Mouse (Mus musculus) layer of hippocampus, postnatal 10 days (tissue): ENCODE measurements around the gene Zfp865. TPM values are rescaled to one million over a fixed set of nuclear protein-coding genes. Genes with fewer than 3 reads are reported as not detected.

ENCODE experiments used
- DNase-seq, 2 experiments: peaks; one replicate each; pipeline ENCODE4 v3.0.0; 2021; ENCODE audit warnings: low spot score in 2 of 2
- total RNA-seq, 2 experiments: library from RNA; stranded (reverse); gene quantifications; 2 replicates each; pipeline ENCODE4 v1.2.3; 2021

Gene Zfp865
- total RNA-seq, 2 experiments from 2014 or later = 36.4 TPM

GRCm38 (mm10) chr7:5080010-5080751 lies 60.0 kb downstream of the Zfp865 start, which contains the start of gene Epn1:
Epn1 (plus strand) TSS chr7:5080235.
- DNase-seq = peak; percentile 95 to 97

- DNase-seq = no peak
Measured at GRCm38 (mm10) chr7:5080815-5081214, 60.6 kb downstream of the Zfp865 start.

GRCm38 (mm10) chr7:5081241-5081640 lies 61.1 kb downstream of the Zfp865 start:
- DNase-seq = no peak

GRCm38 (mm10) chr7:5081939-5082338 lies 61.8 kb downstream of the Zfp865 start:
- DNase-seq = no peak

- no peak for DNase-seq
Measured at GRCm38 (mm10) chr7:5083325-5084105, 63.3 kb downstream of the Zfp865 start.

- no peak for DNase-seq
Measured at GRCm38 (mm10) chr7:5085512-5085911, 65.3 kb downstream of the Zfp865 start.

Other genes starting within 250 kb of the Zfp865 start
- not detected for gene Fam71e2, start 249.1 kb upstream of the Zfp865 start, total RNA-seq
- under 1 TPM; 0.38 to 0.41 TPM for gene Il11, start 237.5 kb upstream of the Zfp865 start, total RNA-seq
- gene Tmem190, start 237.4 kb upstream of the Zfp865 start, total RNA-seq = not detected
- 1 to 10 TPM; 4.3 to 5.4 TPM for gene Tmem238, start 230.7 kb upstream of the Zfp865 start, total RNA-seq
- gene Rpl28, start 227.5 kb upstream of the Zfp865 start, total RNA-seq = 100 to 1,000 TPM; 540 to 663 TPM
- gene Ube2s, start 207.8 kb upstream of the Zfp865 start, total RNA-seq = 100 to 1,000 TPM; 129 to 166 TPM
- gene Shisa7, start 175.7 kb upstream of the Zfp865 start, total RNA-seq = 100 to 1,000 TPM; 107 to 116 TPM
- gene Isoc2b, start 150.1 kb upstream of the Zfp865 start, total RNA-seq = 1 to 10 TPM; 3.0 to 4.3 TPM
- 1 to 10 TPM; 7.2 to 8.2 TPM for gene Isoc2a, start 143.2 kb upstream of the Zfp865 start, total RNA-seq
- under 1 TPM in 1 of 2 experiments, not detected in 1; 0.45 TPM for gene Gm36210, start 113.9 kb upstream of the Zfp865 start, total RNA-seq
- 10 to 100 TPM; 14.3 TPM for gene Zfp628, start 105.2 kb upstream of the Zfp865 start, total RNA-seq
- 10 to 100 TPM; 57.9 to 67.4 TPM for gene Nat14, start 98.3 kb upstream of the Zfp865 start, total RNA-seq
- gene Ssc5d, start 94.6 kb upstream of the Zfp865 start, total RNA-seq = 1 to 10 TPM; 2.9 to 3.0 TPM
- gene Sbk2, start 56.0 kb upstream of the Zfp865 start, total RNA-seq = not detected
- gene Sbk3, start 49.2 kb upstream of the Zfp865 start, total RNA-seq = under 1 TPM; 0.40 to 0.57 TPM
- gene Zfp579, start 24.2 kb upstream of the Zfp865 start, total RNA-seq = 10 to 100 TPM; 38.2 to 46.0 TPM
- gene Zfp524, start 6.0 kb upstream of the Zfp865 start, total RNA-seq = 1 to 10 TPM; 4.5 TPM
- 10 to 100 TPM; 22.2 to 23.4 TPM for gene Fiz1, start 5.7 kb upstream of the Zfp865 start, total RNA-seq
- gene Gm44973, start 4.9 kb upstream of the Zfp865 start, total RNA-seq = not detected
- gene Ccdc106, start 177 bp downstream of the Zfp865 start, total RNA-seq = 10 to 100 TPM; 59.9 to 60.2 TPM
- not detected for gene 4632433K11Rik, start 13.7 kb downstream of the Zfp865 start, total RNA-seq
- gene Zfp784, start 18.1 kb downstream of the Zfp865 start, total RNA-seq = 1 to 10 TPM; 5.4 to 5.8 TPM
- 10 to 100 TPM; 74.9 to 80.4 TPM for gene Zfp580, start 31.2 kb downstream of the Zfp865 start, total RNA-seq
- gene U2af2, start 41.8 kb downstream of the Zfp865 start, total RNA-seq = 100 to 1,000 TPM; 174 to 184 TPM
- gene Epn1, start 59.9 kb downstream of the Zfp865 start, total RNA-seq = 100 to 1,000 TPM; 402 to 408 TPM
- gene Rfpl4, start 96.6 kb downstream of the Zfp865 start, total RNA-seq = not detected
- gene Rasl2-9, start 105.6 kb downstream of the Zfp865 start, total RNA-seq = not detected
- not detected for gene Vmn1r55, start 129.3 kb downstream of the Zfp865 start, total RNA-seq
- gene Vmn1r56, start 176.4 kb downstream of the Zfp865 start, total RNA-seq = not detected
- not detected for gene Vmn1r57, start 198.1 kb downstream of the Zfp865 start, total RNA-seq